Mouse (Mus musculus) myocyte (in vitro differentiated cells): ENCODE measurements around the gene Cry2. TPM values are rescaled to one million over a fixed set of nuclear protein-coding genes. Genes with fewer than 3 reads are reported as not detected.

Source experiments
- H3K27me3 ChIP-seq: one replicate; pipeline ENCODE4 v1.6.1; 2011; ENCODE audit not compliant: control insufficient read depth, insufficient read depth, insufficient read length
- H3K36me3 ChIP-seq: one replicate; pipeline ENCODE4 v1.6.1; 2011; ENCODE audit not compliant: control insufficient read depth, insufficient read depth
- H3K4me2 ChIP-seq: one replicate; pipeline ENCODE4 v1.6.1; 2011; ENCODE audit warnings: low read depth, control low read depth
- H3K4me3 ChIP-seq: one replicate; pipeline ENCODE4 v1.5.1; 2011; ENCODE audit warnings: mild to moderate bottlenecking, control low read depth, moderate library complexity
- H3K79me2 ChIP-seq: one replicate; pipeline ENCODE4 v1.6.1; 2011; ENCODE audit not compliant: control insufficient read depth, insufficient read depth
- H3ac ChIP-seq: one replicate; pipeline ENCODE4 v1.6.1; 2011; ENCODE audit not compliant: control insufficient read depth, insufficient read length
- CEBPB ChIP-seq: IDR thresholded peaks from 2 replicates; pipeline ENCODE4 v1.6.1; 2011; ENCODE audit warnings: mild to moderate bottlenecking, moderate library complexity; ENCODE audit not compliant: poor library complexity, insufficient read depth, severe bottlenecking
- E2F4 ChIP-seq: IDR thresholded peaks from one replicate; pipeline ENCODE4 v1.6.1; 2011; ENCODE audit warnings: mild to moderate bottlenecking, control low read depth, moderate library complexity; ENCODE audit not compliant: insufficient read depth
- MAX ChIP-seq: IDR thresholded peaks from one replicate; pipeline ENCODE4 v1.6.1; 2011; ENCODE audit warnings: low read depth, mild to moderate bottlenecking, control low read depth
- MYOD1 ChIP-seq, 3 experiments: IDR thresholded peaks; one replicate each; pipeline ENCODE4 v1.6.1; 2011; ENCODE audit warnings: control low read depth in 2 of 3, low read depth in 2 of 3, mild to moderate bottlenecking in 2 of 3, moderate library complexity in 1 of 3; ENCODE audit not compliant: insufficient read length in 2 of 3, control insufficient read depth in 1 of 3
- MYOG ChIP-seq, 3 experiments: IDR thresholded peaks; one replicate each; pipeline ENCODE4 v1.6.1; 2011; ENCODE audit warnings: control low read depth in 2 of 3, low read depth in 2 of 3, mild to moderate bottlenecking in 2 of 3; ENCODE audit not compliant: insufficient read length in 2 of 3, control insufficient read depth in 1 of 3, insufficient read depth in 1 of 3
- POLR2A ChIP-seq: IDR thresholded peaks from one replicate; pipeline ENCODE4 v1.6.1; 2011; ENCODE audit warnings: low read depth, mild to moderate bottlenecking, control low read depth, moderate library complexity; ENCODE audit not compliant: insufficient read length
- POLR2AphosphoS2 ChIP-seq: IDR thresholded peaks from one replicate; pipeline ENCODE4 v1.6.1; 2011; ENCODE audit warnings: low read depth, control low read depth; ENCODE audit not compliant: insufficient read length
- REST ChIP-seq: IDR thresholded peaks from one replicate; pipeline ENCODE4 v1.6.1; 2011; ENCODE audit warnings: mild to moderate bottlenecking, control low read depth, moderate library complexity; ENCODE audit not compliant: insufficient read depth, insufficient read length
- SRF ChIP-seq: IDR thresholded peaks from one replicate; pipeline ENCODE4 v1.6.1; 2011; ENCODE audit warnings: low read depth; ENCODE audit not compliant: control insufficient read depth, insufficient read length
- TCF12 ChIP-seq: IDR thresholded peaks from one replicate; pipeline ENCODE4 v1.6.1; 2011; ENCODE audit warnings: mild to moderate bottlenecking, control low read depth; ENCODE audit not compliant: poor library complexity, insufficient read depth, severe bottlenecking
- TCF3 ChIP-seq: IDR thresholded peaks from one replicate; pipeline ENCODE4 v1.6.1; 2011; ENCODE audit warnings: low read depth, control low read depth; ENCODE audit not compliant: insufficient read length
- USF1 ChIP-seq: IDR thresholded peaks from one replicate; pipeline ENCODE4 v1.6.1; 2011; ENCODE audit warnings: low read depth, mild to moderate bottlenecking, control low read depth, moderate library complexity
- polyA plus RNA-seq: library from polyadenylated mRNA; unstranded; fragments of >200 nt; fragmentation: generic; extraction: Trizol; gene quantifications from one replicate; pipeline ENCODE4 v1.2.1, GENCODE M21; 2012; ENCODE audit warnings: missing spikeins

The Cry2 gene
- 9.3 TPM for polyA plus RNA-seq

- H3K4me2 ChIP-seq, result peak within 1 kb of the TSS; percentile 89
- peak within 1 kb of the TSS; percentile 44 for H3ac ChIP-seq
- no peaks in the 10 kb centered on the region for H3K36me3 ChIP-seq
- no peak for TF ChIP-seq TCF12
- no peak for TF ChIP-seq CEBPB
- peak; percentile 68 for TF ChIP-seq SRF
- TF ChIP-seq E2F4, result no peak
- peak; percentile 99 for TF ChIP-seq POLR2A
- TF ChIP-seq MYOD1 (IDR thresholded peaks at IDR 0.05; ENCODE audit: control insufficient read depth in 1 of 3, insufficient read length in 2 of 3, low read depth in 2 of 3), result peak in 1 of 3 experiments; percentile 48
- no peak for TF ChIP-seq USF1
- peak; percentile 94 for TF ChIP-seq POLR2AphosphoS2
- no peak for TF ChIP-seq TCF3
- TF ChIP-seq MAX, result peak; percentile 83
- peak in 1 of 3 experiments; percentile 17 for TF ChIP-seq MYOG (IDR thresholded peaks at IDR 0.05; ENCODE audit: control insufficient read depth in 1 of 3, insufficient read depth in 1 of 3, insufficient read length in 2 of 3, low read depth in 2 of 3)
- TF ChIP-seq REST, result peak; percentile 37
- H3K4me3 ChIP-seq, result peak within 1 kb of the TSS; percentile 41
- H3K27me3 ChIP-seq, result no peaks in the 10 kb centered on the region
- H3K79me2 ChIP-seq, result peaks cover 5% of the 10 kb centered on the region
Observed at GRCm38 (mm10) chr2:92433578-92434374, at the start of gene Cry2. TSS of gene Cry2 (minus strand) at chr2:92434043.

DNA sequence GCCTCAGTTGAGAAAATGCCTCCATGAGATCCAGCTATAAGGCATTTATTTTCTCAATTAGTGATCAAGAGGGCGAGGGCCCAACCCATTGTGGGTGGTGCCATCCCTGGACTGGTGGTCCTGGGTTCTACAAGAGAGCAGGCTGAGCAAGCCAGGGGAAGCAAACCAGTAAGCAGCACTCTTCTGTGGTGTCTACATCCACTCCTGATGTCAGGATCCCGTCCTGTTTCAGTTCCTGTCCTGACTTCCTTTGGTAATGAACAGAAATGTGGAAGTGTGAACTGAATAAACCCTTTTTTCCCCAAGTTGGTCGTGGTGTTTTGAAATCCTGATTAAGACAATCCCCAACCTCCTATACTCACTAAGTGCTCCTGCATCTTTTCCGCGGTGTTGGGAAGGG lies 49.7 kb upstream of the Cry2 start:
- no peaks in the 10 kb centered on the region for H3K36me3 ChIP-seq
- peaks cover 25% of the 10 kb centered on the region for H3K27me3 ChIP-seq

DNA sequence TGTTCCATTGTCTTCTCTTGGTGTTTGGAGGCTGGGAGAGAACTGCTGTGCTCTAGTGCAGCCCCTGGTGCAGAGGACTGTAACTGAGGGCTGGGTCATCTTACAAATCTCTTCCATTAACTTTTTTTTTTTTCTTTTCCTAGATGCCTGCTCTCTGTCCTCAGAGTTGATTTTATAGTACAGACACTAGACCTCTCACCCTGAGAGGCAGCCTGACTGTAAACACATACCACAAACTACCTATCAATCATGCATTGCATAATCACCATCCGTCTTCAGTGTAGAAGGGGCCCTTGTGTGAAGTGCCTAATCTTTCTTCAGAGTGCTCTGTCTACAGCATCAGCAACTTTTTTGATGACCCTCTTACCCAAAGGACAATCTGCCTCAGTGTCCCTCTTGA lies 48.7 kb upstream of the Cry2 start:
- Histone ChIP-seq H3K4me3 (no peak overlapping the region), H3K36me3 (no peaks in the 10 kb centered on the region), H3ac (no peak overlapping the region), H3K4me2 (no peak overlapping the region), H3K27me3 (peaks cover 16% of the 10 kb centered on the region), H3K79me2 (no peaks in the 10 kb centered on the region)
- TF ChIP-seq SRF (no peak), REST (no peak), TCF12 (no peak), MYOD1 (IDR thresholded peaks at IDR 0.05; ENCODE audit: control insufficient read depth in 1 of 3, insufficient read length in 2 of 3, low read depth in 2 of 3) (no peak), POLR2A (no peak), CEBPB (no peak), MYOG (IDR thresholded peaks at IDR 0.05; ENCODE audit: control insufficient read depth in 1 of 3, insufficient read depth in 1 of 3, insufficient read length in 2 of 3, low read depth in 2 of 3) (no peak), E2F4 (no peak), USF1 (no peak), POLR2AphosphoS2 (no peak), TCF3 (no peak), MAX (no peak)

More for the DNA sequence above, 49.7 kb upstream of the Cry2 start:
- no peak for TF ChIP-seq MYOD1 (IDR thresholded peaks at IDR 0.05; ENCODE audit: control insufficient read depth in 1 of 3, insufficient read length in 2 of 3, low read depth in 2 of 3)
- no peak for TF ChIP-seq TCF3
- TF ChIP-seq USF1, result no peak
- TF ChIP-seq CEBPB, result no peak
- TF ChIP-seq POLR2AphosphoS2, result no peak
- TF ChIP-seq E2F4, result no peak
- no peak for TF ChIP-seq SRF
- no peak for TF ChIP-seq TCF12
- TF ChIP-seq MAX, result no peak
- no peak for TF ChIP-seq MYOG (IDR thresholded peaks at IDR 0.05; ENCODE audit: control insufficient read depth in 1 of 3, insufficient read depth in 1 of 3, insufficient read length in 2 of 3, low read depth in 2 of 3)
- no peak for TF ChIP-seq REST
- no peak for TF ChIP-seq POLR2A
- H3K79me2 ChIP-seq, result no peaks in the 10 kb centered on the region
- no peak overlapping the region for H3ac ChIP-seq
- H3K4me2 ChIP-seq, result no peak overlapping the region
- H3K4me3 ChIP-seq, result no peak overlapping the region

DNA sequence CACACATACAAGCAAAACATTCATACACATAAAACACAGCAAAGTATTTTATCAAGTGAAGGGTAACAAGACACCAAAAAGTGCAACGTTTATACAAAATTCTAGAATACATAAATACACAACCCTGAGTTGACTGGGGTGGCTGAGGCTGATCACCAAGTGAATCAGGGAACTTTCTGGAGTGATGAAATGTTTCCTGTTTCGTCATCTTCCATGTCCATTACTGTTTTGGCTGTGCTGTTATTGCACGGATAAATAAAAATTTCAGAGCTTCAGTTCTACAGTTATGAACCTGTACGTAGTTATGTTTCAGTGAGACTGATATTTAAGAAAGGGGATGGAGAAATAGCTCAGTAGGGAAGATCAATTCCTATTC lies 44.5 kb upstream of the Cry2 start:
- TF ChIP-seq E2F4, result no peak
- TF ChIP-seq POLR2A, result no peak
- no peak for TF ChIP-seq MAX
- TF ChIP-seq MYOD1 (IDR thresholded peaks at IDR 0.05; ENCODE audit: control insufficient read depth in 1 of 3, insufficient read length in 2 of 3, low read depth in 2 of 3), result no peak
- TF ChIP-seq MYOG (IDR thresholded peaks at IDR 0.05; ENCODE audit: control insufficient read depth in 1 of 3, insufficient read depth in 1 of 3, insufficient read length in 2 of 3, low read depth in 2 of 3), result no peak
- TF ChIP-seq CEBPB, result no peak
- no peak for TF ChIP-seq TCF12
- TF ChIP-seq USF1, result no peak
- no peak for TF ChIP-seq REST
- TF ChIP-seq TCF3, result no peak
- no peak for TF ChIP-seq POLR2AphosphoS2
- no peak for TF ChIP-seq SRF
- no peak overlapping the region for H3K4me3 ChIP-seq
- no peak overlapping the region for H3K4me2 ChIP-seq
- H3K27me3 ChIP-seq, result peaks cover 8% of the 10 kb centered on the region
- no peaks in the 10 kb centered on the region for H3K36me3 ChIP-seq
- no peak overlapping the region for H3ac ChIP-seq
- H3K79me2 ChIP-seq, result no peaks in the 10 kb centered on the region
